Mouse (Mus musculus) liver, postnatal 0 days (tissue): Measurements from ENCODE around the gene Tecrl. TPM values are rescaled to one million over a fixed set of nuclear protein-coding genes. Genes with fewer than 3 reads are reported as not detected.

Experiments
- ATAC-seq: fragments of 200-750 bp; cut with Nextera tagmentation; 2 replicates; pipeline ENCODE4 v1.8.0; 2017; ENCODE audit warnings: mild to moderate bottlenecking, moderate library complexity
- DNase-seq: peaks from one replicate; pipeline ENCODE4 v3.0.0-alpha.2; 2016
- H3K27ac ChIP-seq: fragments of 300-500 bp; sonication (generic); 2 replicates; pipeline ENCODE4 v1.5.1; 2014; ENCODE audit warnings: antibody characterized with exemption, moderate library complexity, mild to moderate bottlenecking, low read depth
- H3K27me3 ChIP-seq: fragments of 300-500 bp; sonication (generic); 2 replicates; pipeline ENCODE4 v1.6.1; 2014; ENCODE audit warnings: low read length, control low read depth, mixed read lengths; ENCODE audit not compliant: insufficient read depth
- H3K36me3 ChIP-seq: fragments of 300-500 bp; sonication (generic); replicated peaks from 2 replicates; pipeline ENCODE4 v1.6.1; 2014; ENCODE audit warnings: mild to moderate bottlenecking, control low read depth, low read length, moderate library complexity, mixed read lengths; ENCODE audit not compliant: insufficient read depth
- H3K4me1 ChIP-seq: fragments of 300-500 bp; sonication (generic); 2 replicates; pipeline ENCODE4 v1.6.1; 2014; ENCODE audit warnings: antibody characterized with exemption, mild to moderate bottlenecking, control low read depth; ENCODE audit not compliant: insufficient read depth
- H3K4me2 ChIP-seq: fragments of 300-500 bp; sonication (generic); 2 replicates; pipeline ENCODE4 v1.6.1; 2014; ENCODE audit warnings: low read depth, mild to moderate bottlenecking, low read length, moderate library complexity, mixed read lengths
- H3K4me3 ChIP-seq: fragments of 300-500 bp; sonication (generic); 2 replicates; pipeline ENCODE4 v1.5.1; 2014; ENCODE audit warnings: low read depth, low read length
- H3K9ac ChIP-seq: fragments of 300-500 bp; sonication (generic); replicated peaks from 2 replicates; pipeline ENCODE4 v1.6.1; 2014; ENCODE audit warnings: mild to moderate bottlenecking, moderate library complexity
- H3K9me3 ChIP-seq: fragments of 300-500 bp; sonication (generic); 2 replicates; pipeline ENCODE4 v1.6.1; 2016; ENCODE audit warnings: mild to moderate bottlenecking, control low read depth, low read length, mixed read lengths
- CTCF ChIP-seq: sonication (generic); IDR thresholded peaks from 2 replicates; pipeline ENCODE4 v1.5.1; 2016; ENCODE audit warnings: antibody characterized with exemption, low read depth
- EP300 ChIP-seq: IDR thresholded peaks from 2 replicates; pipeline ENCODE4 v1.6.1; 2016; ENCODE audit warnings: antibody characterized with exemption, low read depth, mild to moderate bottlenecking
- WGBS: fragments of 180-500 bp; shearing (Covaris S2); extraction: QIAGEN DNeasy Blood & Tissue Kit; methylation state at CpG from one replicate; pipeline ENCODE4 v1.1.7; 2014; ENCODE audit not compliant: insufficient replicate concordance; 5-methylcytosine and 5-hydroxymethylcytosine counted together
- polyA plus RNA-seq: library from polyadenylated mRNA; unstranded; fragments of >200 nt; fragmentation: Nextera tagmentation; extraction: Ambion mirVana; gene quantifications from 2 replicates; pipeline ENCODE4 v1.2.1, GENCODE M21; 2015

The Tecrl gene
- polyA plus RNA-seq, 1 experiment from 2014 or later: not detected

DNA sequence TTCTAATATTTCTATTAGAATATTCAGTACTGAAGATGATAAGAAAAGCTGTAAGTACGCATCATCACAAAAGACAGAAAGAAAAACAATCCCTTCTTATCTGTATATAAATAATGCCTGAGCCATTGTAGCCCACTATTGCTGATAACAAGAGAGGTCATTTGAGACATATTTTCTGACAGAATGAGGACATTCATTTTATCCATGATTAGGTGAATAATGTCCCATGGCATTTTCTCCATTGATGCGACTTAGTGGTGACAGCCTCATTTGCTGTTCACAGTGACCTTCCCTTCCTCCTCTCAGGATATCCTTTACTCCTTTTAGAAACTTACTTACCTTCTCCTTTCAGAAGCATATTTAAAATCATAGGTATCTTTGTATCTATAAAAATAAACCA lies 100.9 kb downstream of the Tecrl start:
- Histone ChIP-seq H3K36me3 (no peaks in the 10 kb centered on the region), H3K4me1 (no peaks in the 10 kb centered on the region), H3K4me3 (no peak overlapping the region), H3K27ac (no peak overlapping the region), H3K9me3 (no peaks in the 10 kb centered on the region), H3K4me2 (no peak overlapping the region), H3K27me3 (no peaks in the 10 kb centered on the region), H3K9ac (no peak overlapping the region)
- TF ChIP-seq CTCF (no peak), EP300 (no peak)
- DNase-seq (no peak), ATAC-seq (no peak)
- WGBS: 66% methylated on average over 2 of the region's 2 CpGs

DNA sequence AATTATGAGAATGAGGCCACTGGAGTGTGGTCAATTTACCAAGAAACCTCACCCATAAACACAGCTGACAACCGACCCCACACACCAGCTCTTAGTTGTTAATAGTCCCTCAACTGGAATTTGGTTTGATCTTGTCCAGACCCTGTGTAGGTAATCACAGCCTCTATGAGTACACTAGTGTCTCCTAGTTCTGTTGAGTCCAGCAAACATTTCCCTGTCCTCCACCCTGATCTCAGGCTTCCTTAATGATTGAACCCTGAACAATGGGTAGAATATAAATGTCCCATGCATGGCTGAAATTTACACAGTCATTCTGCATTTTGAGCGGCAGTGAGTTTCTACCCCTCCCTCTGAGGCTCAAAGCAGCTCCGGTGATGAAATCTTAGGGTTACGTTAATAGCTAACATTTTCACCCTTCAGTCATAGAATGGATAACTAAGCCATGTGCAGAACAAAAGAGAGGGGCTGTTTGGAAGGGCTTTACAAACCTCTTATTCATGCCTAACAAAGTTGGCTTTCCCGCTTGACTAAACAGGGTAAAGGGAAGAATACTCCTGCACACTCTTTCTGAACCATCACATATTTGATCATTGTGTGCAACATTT lies 116.0 kb downstream of the Tecrl start:
- no peak overlapping the region for H3K4me2 ChIP-seq
- no peaks in the 10 kb centered on the region for H3K9me3 ChIP-seq
- ATAC-seq (no peak), DNase-seq (no peak)
- H3K4me3 ChIP-seq: no peak overlapping the region
- WGBS: 77% methylated on average over 5 of the region's 5 CpGs
- no peak overlapping the region for H3K27ac ChIP-seq
- H3K4me1 ChIP-seq: no peaks in the 10 kb centered on the region
- no peaks in the 10 kb centered on the region for H3K36me3 ChIP-seq
- no peak for TF ChIP-seq CTCF
- TF ChIP-seq EP300: no peak
- no peaks in the 10 kb centered on the region for H3K27me3 ChIP-seq
- H3K9ac ChIP-seq: no peak overlapping the region
